Mouse (Mus musculus): ENCODE results near the gene Nmu. TPM values are rescaled to one million over a fixed set of nuclear protein-coding genes. Genes with fewer than 3 reads are reported as not detected.

The Nmu gene
- polyA plus RNA-seq, 1 experiment from 2014 or later, result 2.7 TPM

GRCm38 (mm10) chr5:76330953-76331352, 32.6 kb downstream of the Nmu start, which contains the start of gene Pdcl2:
TSS of gene Pdcl2 (minus strand) at chr5:76331156.
- H3K36me3 ChIP-seq (ENCODE audit: control insufficient read depth, insufficient read depth, low read length), result no peaks in the 10 kb centered on the region
- ATAC-seq (ENCODE audit: low read depth), result no peak
- no peaks in the 10 kb centered on the region for H3K9me3 ChIP-seq (ENCODE audit: control insufficient read depth, low read length)
- H3K4me2 ChIP-seq (ENCODE audit: low read depth, low read length), result no peak within 1 kb of the TSS
- H3K4me3 ChIP-seq (ENCODE audit: low read depth, low read length), result no peak within 1 kb of the TSS
- WGBS, result 88% methylated on average over 7 of the region's 7 CpGs
- no peak within 1 kb of the TSS for H3K27ac ChIP-seq (ENCODE audit: low read depth, low read length)
- no peaks in the 10 kb centered on the region for H3K27me3 ChIP-seq (ENCODE audit: control insufficient read depth, insufficient read depth, low read length)
- H3K4me1 ChIP-seq (ENCODE audit: control insufficient read depth, insufficient read depth, low read length), result no peaks in the 10 kb centered on the region
- H3K9ac ChIP-seq (replicated peaks; ENCODE audit: low read depth, low read length), result no peak within 1 kb of the TSS

- H3K4me3 ChIP-seq (ENCODE audit: low read depth, low read length), result no peak overlapping the region
- no peaks in the 10 kb centered on the region for H3K27me3 ChIP-seq (ENCODE audit: control insufficient read depth, insufficient read depth, low read length)
- WGBS, result 65% methylated on average over 2 of the region's 2 CpGs
- H3K9ac ChIP-seq (replicated peaks; ENCODE audit: low read depth, low read length), result no peak overlapping the region
- no peak overlapping the region for H3K27ac ChIP-seq (ENCODE audit: low read depth, low read length)
- no peaks in the 10 kb centered on the region for H3K4me1 ChIP-seq (ENCODE audit: control insufficient read depth, insufficient read depth, low read length)
- no peak for ATAC-seq (ENCODE audit: low read depth)
- H3K4me2 ChIP-seq (ENCODE audit: low read depth, low read length), result no peak overlapping the region
- H3K9me3 ChIP-seq (ENCODE audit: control insufficient read depth, low read length), result no peaks in the 10 kb centered on the region
- H3K36me3 ChIP-seq (ENCODE audit: control insufficient read depth, insufficient read depth, low read length), result no peaks in the 10 kb centered on the region
Observed at GRCm38 (mm10) chr5:76327296-76327695, 36.3 kb downstream of the Nmu start.

- Histone ChIP-seq H3K27me3 (ENCODE audit: control insufficient read depth, insufficient read depth, low read length) (no peaks in the 10 kb centered on the region), H3K4me3 (ENCODE audit: low read depth, low read length) (no peak overlapping the region), H3K27ac (ENCODE audit: low read depth, low read length) (no peak overlapping the region), H3K9me3 (ENCODE audit: control insufficient read depth, low read length) (no peaks in the 10 kb centered on the region), H3K36me3 (ENCODE audit: control insufficient read depth, insufficient read depth, low read length) (no peaks in the 10 kb centered on the region), H3K4me2 (ENCODE audit: low read depth, low read length) (no peak overlapping the region), H3K9ac (replicated peaks; ENCODE audit: low read depth, low read length) (no peak overlapping the region), H3K4me1 (ENCODE audit: control insufficient read depth, insufficient read depth, low read length) (no peaks in the 10 kb centered on the region)
- no peak for ATAC-seq (ENCODE audit: low read depth)
- 93% methylated on average over 4 of the region's 4 CpGs for whole genome bisulfite sequencing
Observed at GRCm38 (mm10) chr5:76325113-76325512, 38.5 kb downstream of the Nmu start.

GRCm38 (mm10) chr5:76321249-76322196, 42.1 kb downstream of the Nmu start:
- Histone ChIP-seq H3K9me3 (ENCODE audit: control insufficient read depth, low read length) (no peaks in the 10 kb centered on the region), H3K4me1 (ENCODE audit: control insufficient read depth, insufficient read depth, low read length) (no peaks in the 10 kb centered on the region), H3K9ac (replicated peaks; ENCODE audit: low read depth, low read length) (no peak overlapping the region), H3K4me2 (ENCODE audit: low read depth, low read length) (no peak overlapping the region), H3K27ac (ENCODE audit: low read depth, low read length) (no peak overlapping the region), H3K4me3 (ENCODE audit: low read depth, low read length) (no peak overlapping the region), H3K36me3 (ENCODE audit: control insufficient read depth, insufficient read depth, low read length) (no peaks in the 10 kb centered on the region), H3K27me3 (ENCODE audit: control insufficient read depth, insufficient read depth, low read length) (no peaks in the 10 kb centered on the region)
- no peak for ATAC-seq (ENCODE audit: low read depth)
- WGBS, result 20% methylated on average over 11 of the region's 11 CpGs

- H3K4me1 ChIP-seq (ENCODE audit: control insufficient read depth, insufficient read depth, low read length), result no peaks in the 10 kb centered on the region; the same call in 1 of the 2 replicates
- no peak overlapping the region for H3K27ac ChIP-seq (ENCODE audit: low read depth, low read length)
- 80% methylated on average over 2 of the region's 2 CpGs for WGBS
- H3K4me2 ChIP-seq (ENCODE audit: low read depth, low read length), result no peak overlapping the region
- ATAC-seq (ENCODE audit: low read depth), result no peak
- H3K9ac ChIP-seq (replicated peaks; ENCODE audit: low read depth, low read length), result no peak overlapping the region
- H3K36me3 ChIP-seq (ENCODE audit: control insufficient read depth, insufficient read depth, low read length), result no peaks in the 10 kb centered on the region
- no peak overlapping the region for H3K4me3 ChIP-seq (ENCODE audit: low read depth, low read length)
- H3K27me3 ChIP-seq (ENCODE audit: control insufficient read depth, insufficient read depth, low read length), result no peaks in the 10 kb centered on the region
- no peaks in the 10 kb centered on the region for H3K9me3 ChIP-seq (ENCODE audit: control insufficient read depth, low read length)
Observed at GRCm38 (mm10) chr5:76308206-76308605, 55.4 kb downstream of the Nmu start.

GRCm38 (mm10) chr5:76306261-76306660, 57.3 kb downstream of the Nmu start:
- ATAC-seq (ENCODE audit: low read depth), result no peak
- H3K27ac ChIP-seq (ENCODE audit: low read depth, low read length), result no peak overlapping the region
- H3K4me2 ChIP-seq (ENCODE audit: low read depth, low read length), result no peak overlapping the region
- H3K27me3 ChIP-seq (ENCODE audit: control insufficient read depth, insufficient read depth, low read length), result no peaks in the 10 kb centered on the region
- H3K36me3 ChIP-seq (ENCODE audit: control insufficient read depth, insufficient read depth, low read length), result no peaks in the 10 kb centered on the region
- H3K9ac ChIP-seq (replicated peaks; ENCODE audit: low read depth, low read length), result no peak overlapping the region
- no peak overlapping the region for H3K4me3 ChIP-seq (ENCODE audit: low read depth, low read length)
- no peaks in the 10 kb centered on the region for H3K9me3 ChIP-seq (ENCODE audit: control insufficient read depth, low read length)
- peaks cover 5% of the 10 kb centered on the region for H3K4me1 ChIP-seq (ENCODE audit: control insufficient read depth, insufficient read depth, low read length)
- 32% methylated on average over 3 of the region's 3 CpGs for WGBS

- Histone ChIP-seq H3K36me3 (ENCODE audit: control insufficient read depth, insufficient read depth, low read length) (no peaks in the 10 kb centered on the region), H3K4me2 (ENCODE audit: low read depth, low read length) (peak overlapping the region; percentile 94), H3K4me1 (ENCODE audit: control insufficient read depth, insufficient read depth, low read length) (peaks cover 9% of the 10 kb centered on the region), H3K27ac (ENCODE audit: low read depth, low read length) (no peak overlapping the region), H3K27me3 (ENCODE audit: control insufficient read depth, insufficient read depth, low read length) (no peaks in the 10 kb centered on the region), H3K9me3 (ENCODE audit: control insufficient read depth, low read length) (no peaks in the 10 kb centered on the region), H3K9ac (replicated peaks; ENCODE audit: low read depth, low read length) (0 out of 2 replicates have a peak overlapping the region, but pooled peaks have one; percentile 25), H3K4me3 (ENCODE audit: low read depth, low read length) (peak overlapping the region; percentile 94)
- WGBS, result 5% methylated on average over 7 of the region's 8 CpGs
- no peak for ATAC-seq (ENCODE audit: low read depth)
Observed at GRCm38 (mm10) chr5:76305616-76306015, 58.0 kb downstream of the Nmu start.

- H3K4me2 ChIP-seq (ENCODE audit: low read depth, low read length), result peak within 1 kb of the TSS; percentile 94
- peak within 1 kb of the TSS; percentile 91 for H3K9ac ChIP-seq (replicated peaks; ENCODE audit: low read depth, low read length)
- H3K27ac ChIP-seq (ENCODE audit: low read depth, low read length), result peak within 1 kb of the TSS; percentile 98
- no peaks in the 10 kb centered on the region for H3K9me3 ChIP-seq (ENCODE audit: control insufficient read depth, low read length)
- H3K4me3 ChIP-seq (ENCODE audit: low read depth, low read length), result peak within 1 kb of the TSS; percentile 94
- H3K4me1 ChIP-seq (ENCODE audit: control insufficient read depth, insufficient read depth, low read length), result peaks cover 10% of the 10 kb centered on the region
- H3K27me3 ChIP-seq (ENCODE audit: control insufficient read depth, insufficient read depth, low read length), result no peaks in the 10 kb centered on the region
- WGBS, result under 1% methylated on average over 93 of the region's 104 CpGs
- peak; percentile 92 for ATAC-seq (ENCODE audit: low read depth)
- H3K36me3 ChIP-seq (ENCODE audit: control insufficient read depth, insufficient read depth, low read length), result no peaks in the 10 kb centered on the region
Observed at GRCm38 (mm10) chr5:76304452-76305341, 58.9 kb downstream of the Nmu start, which contains the start of gene Clock. TSS of gene Clock (minus strand) at chr5:76304792.
